Mouse (Mus musculus) megakaryocyte progenitor cell, adult 5-6 weeks (primary cell): ENCODE results near the gene Dda1. TPM values are rescaled to one million over a fixed set of nuclear protein-coding genes. Genes with fewer than 3 reads are reported as not detected.

Experiments
- ATAC-seq: replicated peaks from 2 replicates; pipeline ENCODE4 v1.8.0; 2016; ENCODE audit warnings: mild to moderate bottlenecking, moderate TSS enrichment, inconsistent platforms; ENCODE audit not compliant: poor library complexity
- total RNA-seq, 2 experiments: library from RNA; stranded (forward) in 1 of 2; stranded (reverse) in 1 of 2; fragments of 157-497, 149-512 nt in 1 of 2; fragments of 200-1000 nt in 1 of 2; gene quantifications; 2 replicates each; pipeline versions ENCODE4 v1.2.3 to v1.2.4; 2015 to 2017

The Dda1 gene
- total RNA-seq, 2 experiments from 2014 or later: 14.7 to 32.3 TPM

- ATAC-seq: no peak
These were observed 1.8 kb upstream of the Dda1 start for GRCm38 (mm10) chr8:71467201-71467600.

DNA sequence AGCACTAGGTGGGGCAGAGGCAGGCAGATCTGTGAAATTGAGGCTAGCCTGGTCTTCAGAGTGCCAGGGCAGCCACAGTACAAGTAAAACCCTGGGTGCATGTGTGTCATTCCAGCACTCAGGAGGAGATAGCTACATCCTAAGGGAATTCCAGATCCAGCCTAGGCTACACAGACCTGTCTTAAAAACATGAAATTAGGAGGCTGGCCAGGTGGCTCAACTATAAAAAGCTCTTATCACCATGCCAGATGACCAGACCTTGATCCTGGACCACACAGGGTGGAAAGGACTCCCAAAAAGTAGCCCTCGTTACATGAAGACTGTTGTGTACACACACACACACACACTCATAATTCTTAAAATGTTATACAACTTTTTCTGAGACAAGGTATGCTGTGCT is 998 bp upstream of the Dda1 start:
- no peak for ATAC-seq

DNA sequence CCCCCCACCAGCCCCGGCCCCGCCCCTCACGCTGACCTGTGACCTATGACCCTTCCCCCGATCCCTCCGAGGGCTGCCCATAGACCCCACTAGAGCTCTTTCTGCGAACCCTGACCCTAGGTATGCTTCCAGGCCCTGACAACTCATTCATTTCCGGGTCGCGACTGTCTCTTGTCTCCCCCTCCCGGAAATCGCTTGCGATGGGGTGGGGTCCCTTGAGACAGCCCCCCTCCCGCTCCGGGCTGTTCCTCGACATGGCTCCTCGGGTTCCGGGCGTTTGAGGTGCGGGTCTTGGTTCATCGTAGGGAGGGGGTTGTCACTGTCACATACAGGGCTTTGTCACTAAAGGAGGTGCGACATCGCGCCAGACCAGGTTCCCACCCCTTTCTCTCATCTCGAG is 412 bp downstream of the Dda1 start:
- ATAC-seq: no peak

GRCm38 (mm10) chr8:71470146-71470912 is 1.3 kb downstream of the Dda1 start:
- ATAC-seq: no peak

DNA sequence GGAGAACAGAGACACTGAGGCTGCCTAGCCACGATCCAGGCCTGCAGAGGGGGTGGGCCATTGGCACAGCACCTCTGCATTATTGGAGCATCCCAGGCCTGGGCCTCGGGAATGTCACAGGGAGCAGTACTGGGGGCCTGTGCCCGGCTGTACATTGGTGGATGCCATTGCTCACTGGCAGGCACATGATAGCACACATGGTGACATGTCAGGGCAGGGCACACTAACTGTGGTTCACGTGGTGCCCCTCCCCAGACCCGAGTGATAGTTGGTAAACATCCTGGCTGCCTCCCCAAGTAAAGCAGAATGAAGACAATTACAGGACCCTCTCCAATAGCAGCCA is 1.9 kb downstream of the Dda1 start:
- no peak for ATAC-seq

- no peak for ATAC-seq
These were observed 2.9 kb downstream of the Dda1 start for GRCm38 (mm10) chr8:71471861-71472260.

- ATAC-seq: no peak
These were observed 3.8 kb downstream of the Dda1 start for GRCm38 (mm10) chr8:71472601-71473386.

GRCm38 (mm10) chr8:71474344-71474743 is 5.3 kb downstream of the Dda1 start:
- no peak for ATAC-seq

DNA sequence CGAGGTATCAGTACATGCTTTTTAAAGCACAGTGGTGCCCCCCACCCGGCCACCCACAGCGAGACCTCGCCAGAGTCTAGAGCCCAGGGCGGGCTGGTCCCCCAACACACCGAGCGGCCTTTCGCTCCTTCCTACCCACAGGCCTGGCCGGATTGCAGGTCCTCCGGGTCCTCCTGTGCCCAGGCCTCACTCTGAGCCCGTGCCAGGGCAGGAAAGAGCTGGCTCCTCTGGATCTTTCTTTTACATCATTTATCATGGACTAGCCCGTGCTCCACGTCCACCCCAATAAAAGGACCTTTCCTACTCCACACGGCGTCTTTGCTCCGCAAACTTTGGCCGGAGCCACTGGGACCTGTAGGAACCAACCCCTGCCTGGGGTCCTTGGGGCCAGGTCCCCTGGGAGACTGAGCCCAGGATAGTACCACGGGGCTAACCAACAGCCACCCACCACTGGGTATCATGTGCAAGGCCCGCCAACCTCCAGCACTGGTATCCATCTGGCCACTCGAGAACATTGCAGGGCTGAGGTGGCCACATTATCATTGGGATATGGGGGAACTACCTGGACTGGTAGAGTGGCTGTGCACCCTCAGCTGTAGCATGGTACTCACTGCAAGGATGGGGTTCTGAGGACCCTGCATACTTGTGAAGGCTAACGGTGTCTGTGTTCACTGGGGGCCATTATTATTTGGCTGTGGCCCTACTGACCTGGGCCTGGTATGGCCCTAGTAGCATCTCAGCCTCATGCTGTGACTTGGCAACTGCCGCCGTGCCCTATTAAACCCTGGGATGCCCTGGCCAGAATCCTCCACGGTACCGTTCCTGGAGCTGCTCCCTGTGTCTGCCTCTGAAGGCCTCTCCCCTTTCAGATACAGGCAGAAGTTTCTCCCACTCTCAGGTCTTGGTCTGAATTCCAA is 6.0 kb downstream of the Dda1 start:
- ATAC-seq: no peak

GRCm38 (mm10) chr8:71475702-71476075 is 6.7 kb downstream of the Dda1 start:
- ATAC-seq: no peak

DNA sequence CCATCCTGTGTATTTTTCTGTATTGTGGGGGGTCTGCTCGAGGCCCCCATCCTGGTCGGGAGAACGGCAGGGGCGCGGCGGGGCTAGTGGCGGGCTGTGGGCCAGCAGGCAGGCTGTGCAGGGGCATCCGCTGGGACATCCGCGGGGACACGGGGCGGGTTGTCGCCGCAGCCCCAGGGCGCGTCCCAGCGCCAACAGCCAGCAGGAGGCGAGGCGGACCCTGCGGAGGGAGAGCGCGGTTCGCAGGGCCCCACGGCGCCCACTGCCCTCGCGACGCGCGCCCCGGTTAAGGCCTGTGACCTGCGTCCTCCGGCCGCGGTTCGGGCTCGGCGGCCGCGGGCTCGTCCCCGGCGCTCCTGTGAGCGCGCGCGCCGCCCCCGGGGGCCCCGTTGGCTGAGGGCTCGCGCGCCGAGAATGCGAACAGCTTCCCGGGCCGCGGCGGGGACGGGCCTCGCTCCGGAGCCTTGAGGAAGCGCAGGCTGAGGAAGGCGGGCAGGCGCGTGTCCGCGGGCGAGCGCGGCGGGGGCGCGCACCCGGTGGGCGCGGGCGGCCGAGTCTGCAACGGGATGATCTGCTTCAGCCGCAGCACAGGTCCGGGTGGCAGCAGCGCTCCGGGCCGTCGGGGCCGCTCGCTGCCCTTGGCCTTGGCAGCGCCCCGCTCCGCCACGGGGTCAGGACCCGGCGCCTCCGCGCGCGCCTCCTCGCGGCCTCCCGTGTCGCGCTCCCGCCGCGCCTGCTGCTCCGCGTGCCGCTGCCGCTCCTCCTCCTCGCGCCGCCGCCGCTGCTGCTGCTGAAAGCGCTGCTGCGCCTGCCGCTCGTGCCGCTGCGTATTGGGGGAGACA is 7.3 kb downstream of the Dda1 start:
- ATAC-seq: peak; percentile 67

GRCm38 (mm10) chr8:71477196-71477845 is 8.3 kb downstream of the Dda1 start:
- peak; percentile 50 for ATAC-seq

DNA sequence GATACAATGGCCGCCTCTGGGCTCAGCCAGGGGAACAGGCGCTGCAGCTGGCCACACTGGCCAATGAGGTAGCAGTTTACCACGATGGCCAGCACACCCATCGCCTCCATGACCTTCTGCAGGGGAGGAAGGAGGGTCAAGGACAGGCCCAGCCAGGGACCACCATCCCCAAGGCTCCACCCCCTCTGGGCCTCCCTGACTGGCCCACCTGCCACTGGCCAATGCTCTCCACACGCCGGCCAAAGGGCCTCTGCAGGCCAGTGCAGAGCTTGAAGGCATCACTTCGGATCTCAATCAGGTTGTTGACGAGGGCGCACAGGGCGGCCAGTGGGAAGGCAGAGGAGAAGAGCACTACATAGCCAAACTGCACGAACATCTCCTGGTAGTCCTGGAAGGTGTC is 9.9 kb downstream of the Dda1 start:
- no peak for ATAC-seq

DNA sequence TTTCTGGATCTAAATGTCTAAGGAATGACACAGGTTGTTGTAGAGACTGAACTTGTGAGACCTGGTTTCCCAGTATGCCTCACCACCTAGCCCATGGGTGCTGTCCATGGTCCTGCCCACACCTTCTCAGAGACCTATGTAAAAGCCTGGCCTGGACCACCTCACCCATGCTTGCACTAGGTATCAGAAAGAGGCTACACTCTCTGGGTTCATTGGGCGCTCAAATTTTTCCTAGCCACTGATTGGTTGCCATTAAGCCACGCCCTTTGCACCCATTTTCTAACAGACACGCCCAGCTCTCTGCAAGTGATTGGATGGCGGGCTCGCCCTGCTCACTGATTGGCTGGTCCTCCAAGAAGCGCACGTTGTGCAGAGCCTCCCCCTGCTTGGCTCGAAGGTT is 14.9 kb downstream of the Dda1 start:
- peak; percentile 43 for ATAC-seq

GRCm38 (mm10) chr8:71484736-71485135 is 15.7 kb downstream of the Dda1 start:
- ATAC-seq: no peak

GRCm38 (mm10) chr8:71485142-71486135 is 16.4 kb downstream of the Dda1 start, which contains the start of gene Ano8:
Gene Ano8 (minus strand): TSS chr8:71485963.
- ATAC-seq: peak; percentile 55

- ATAC-seq: no peak
These were observed 17.1 kb downstream of the Dda1 start for GRCm38 (mm10) chr8:71486136-71486529.

- peak; percentile 45 for ATAC-seq
These were observed 18.9 kb downstream of the Dda1 start, which contains the start of gene Gtpbp3 for GRCm38 (mm10) chr8:71487691-71488445. Gene Gtpbp3 (plus strand): TSS chr8:71488103.
